Mouse (Mus musculus) adrenal gland, postnatal 25 days (tissue): ENCODE data around the gene Creb1. TPM values are rescaled to one million over a fixed set of nuclear protein-coding genes. Genes with fewer than 3 reads are reported as not detected.
A peak's percentile ranks its signal among the peaks of the same experiment; 100 is the strongest.
"Not testable (repeated sequence)": the region's sequence is repeated elsewhere in the genome, so short reads cannot be mapped to it uniquely, and the experiment has no call there.

Experiments
- DNase-seq: peaks from one replicate; pipeline ENCODE4 v3.0.0; 2021; ENCODE audit warnings: mixed read lengths
- total RNA-seq: library from RNA; stranded (reverse); gene quantifications from 2 replicates; pipeline ENCODE4 v1.2.3, GENCODE M21; 2021

Gene Creb1
- total RNA-seq, 1 experiment from 2014 or later = 54.2 TPM

- DNase-seq = no peak
Observed at GRCm38 (mm10) chr1:64621116-64621515, 88.7 kb downstream of the Creb1 start.

- peak; percentile 26 for DNase-seq
Observed at GRCm38 (mm10) chr1:64623558-64624435, 91.4 kb downstream of the Creb1 start.

GRCm38 (mm10) chr1:64625214-64625613, 92.8 kb downstream of the Creb1 start:
- no peak for DNase-seq

- DNase-seq = no peak
Observed at GRCm38 (mm10) chr1:64631526-64631925, 99.1 kb downstream of the Creb1 start.

GRCm38 (mm10) chr1:64633237-64633636, 100.8 kb downstream of the Creb1 start:
- no peak for DNase-seq

- no peak for DNase-seq
Observed at GRCm38 (mm10) chr1:64635624-64636023, 103.2 kb downstream of the Creb1 start.

- DNase-seq = no peak
Observed at GRCm38 (mm10) chr1:64639279-64639678, 106.8 kb downstream of the Creb1 start.

GRCm38 (mm10) chr1:64641069-64641468, 108.6 kb downstream of the Creb1 start:
- no peak for DNase-seq

- DNase-seq = not testable (repeated sequence)
Observed at GRCm38 (mm10) chr1:64642541-64642940, 110.1 kb downstream of the Creb1 start.

- DNase-seq = no peak
Observed at GRCm38 (mm10) chr1:64644513-64644912, 112.1 kb downstream of the Creb1 start.

- peak; percentile 29 for DNase-seq
Observed at GRCm38 (mm10) chr1:64649362-64650124, 117.1 kb downstream of the Creb1 start.

- DNase-seq = no peak
Observed at GRCm38 (mm10) chr1:64653701-64654100, 121.3 kb downstream of the Creb1 start.

Other genes with a start within 250 kb of the Creb1 start
- 16.1 and 27.7 TPM in 2 replicates for gene Mettl21a, start 84.6 kb downstream of the Creb1 start, total RNA-seq
- 17.9 and 18.6 TPM in 2 replicates for gene Ccnyl1, start 157.8 kb downstream of the Creb1 start, total RNA-seq
- 11.8 and 15.4 TPM in 2 replicates for gene Fzd5, start 205.1 kb downstream of the Creb1 start, total RNA-seq